In genomic region chrX:139774309-139775083, GRCm38 (mm10) we compare ENCODE assay signal across 9 mouse cellular contexts. TPM values are rescaled to one million over a fixed set of nuclear protein-coding genes. Genes with fewer than 3 reads are reported as not detected.
A peak's percentile ranks its signal among the peaks of the same experiment; 100 is the strongest.
DNase-seq lines count a peak whose midpoint lies in the region; ATAC-seq and TF ChIP-seq lines count a peak whose summit lies in the region.
"Had no signal": no experiment of that assay in that cellular context is flagged by ENCODE, and none has a peak within 500 bp of the region (broad histone marks: within the 10 kb centered on the region; RNA-seq: fewer than 3 reads in every experiment).

No protein-coding gene starts in this region.

- TF ChIP-seq POLR2A in ES-Bruce4 (IDR thresholded peaks at IDR 0.05; ENCODE audit: insufficient read depth, low read length) = no peak
- no peak for TF ChIP-seq POLR2A in testis, adult 2 months (IDR thresholded peaks at IDR 0.05; ENCODE audit: control insufficient read depth, low read depth, low read length)

- H3K27me3 ChIP-seq in ES-Bruce4 (ENCODE audit: control insufficient read depth, insufficient read depth, low read length, poor library complexity, severe bottlenecking) = no peaks in the 10 kb centered on the region
- no peaks in the 10 kb centered on the region for H3K27me3 ChIP-seq in testis, adult 2 months (ENCODE audit: control insufficient read depth, insufficient read depth, low read length)

- no peak overlapping the region for H3K4me3 ChIP-seq in ES-Bruce4 (ENCODE audit: low read depth, low read length)
- peak overlapping the region; percentile 27 for H3K4me3 ChIP-seq in testis, adult 2 months (ENCODE audit: control insufficient read depth, low read depth, low read length)
- H3K4me3 ChIP-seq: megakaryocyte, embryonic 14.5 days had no signal

- no peak overlapping the region for H3K9ac ChIP-seq in ES-Bruce4 (ENCODE audit: low read depth, poor library complexity, severe bottlenecking)

- ATAC-seq in megakaryocyte-erythroid progenitor cell, adult 5-6 weeks (replicated peaks; ENCODE audit: low FRiP score, low TSS enrichment, poor library complexity, severe bottlenecking) = peak; percentile 83

- no peaks in the 10 kb centered on the region for H3K36me3 ChIP-seq in ES-Bruce4 (ENCODE audit: control insufficient read depth, insufficient read depth, low read length, poor library complexity, severe bottlenecking)
- no peaks in the 10 kb centered on the region for H3K36me3 ChIP-seq in testis, adult 2 months (ENCODE audit: control insufficient read depth, insufficient read depth, low read length)

- H3K27ac ChIP-seq in ES-Bruce4 (ENCODE audit: insufficient read depth, low read length) = no peak overlapping the region
- H3K27ac ChIP-seq in testis, adult 2 months (ENCODE audit: control insufficient read depth, insufficient read depth, low read depth, low read length) = peak overlapping the region; percentile 17; the same call in 1 of the 2 replicates

- DNase-seq in heart, adult 18-20 months = peak; percentile 20 to 61
- DNase-seq in heart, adult 11 months = no peak
- peak; percentile 24 for DNase-seq in cerebellum, adult 11 months
- peak; percentile 22 for DNase-seq in gastrocnemius, postnatal 14 days
- DNase-seq in kidney, postnatal 25 days = peak; percentile 52 to 60

- peak; percentile 15 for TF ChIP-seq CTCF in ES-Bruce4 (IDR thresholded peaks at IDR 0.05; ENCODE audit: low read depth, low read length)
- peak; percentile 31; the same call in 1 of the 2 replicates for TF ChIP-seq CTCF in testis, adult 2 months (IDR thresholded peaks at IDR 0.05; ENCODE audit: control insufficient read depth, insufficient read depth, insufficient replicate concordance, low read depth, low read length)

- TF ChIP-seq EP300 in ES-Bruce4 (IDR thresholded peaks at IDR 0.05; ENCODE audit: insufficient read depth, low read depth, low read length) = no peak

- no peaks in the 10 kb centered on the region for H3K9me3 ChIP-seq in ES-Bruce4 (replicated peaks; ENCODE audit: control insufficient read depth, insufficient read depth, low read length, poor library complexity, severe bottlenecking)
- H3K9me3 ChIP-seq: megakaryocyte, embryonic 14.5 days had no signal

- intact Hi-C loops in gastrocnemius, postnatal 14 days (cut with DNase I; ENCODE audit: low total_unique reads) = no loop called here

- peaks cover 1% of the 10 kb centered on the region for H3K4me1 ChIP-seq in ES-Bruce4 (ENCODE audit: control insufficient read depth, insufficient read depth, low read length)
- peaks cover 4% of the 10 kb centered on the region; the same call in 1 of the 2 replicates for H3K4me1 ChIP-seq in testis, adult 2 months (ENCODE audit: control insufficient read depth, insufficient read depth, low read length)
- H3K4me1 ChIP-seq: megakaryocyte, embryonic 14.5 days had no signal

RNA-seq across cellular contexts. Expression of gene Ripply1, which starts 7.7 kb away (rescaled TPM):
- total RNA-seq in heart, adult 18-20 months (2021) = not detected
- 1.5 TPM in 1 of 2 replicates, not detected in the other for polyA plus RNA-seq in ES-Bruce4 (2011; ENCODE audit: insufficient read depth, insufficient read length, low read depth, missing spikeins)
- total RNA-seq in gastrocnemius, postnatal 14 days (2021) = under 1 TPM; 0.40 to 0.62 TPM
- not detected in 2 replicates for total RNA-seq in megakaryocyte-erythroid progenitor cell, adult 5-6 weeks (2014; fragmentation: Nextera tagmentation)
- not detected in 2 replicates for total RNA-seq in megakaryocyte-erythroid progenitor cell, adult 5-6 weeks (2017)
- not detected in 2 replicates for polyA plus RNA-seq in testis, adult 2 months (2012; rRNA removed)

RNA-seq across cellular contexts. Expression of gene Cldn2, which starts 26.1 kb away (rescaled TPM):
- total RNA-seq in heart, adult 18-20 months (2021) = not detected
- not detected in 2 replicates for polyA plus RNA-seq in ES-Bruce4 (2011; ENCODE audit: insufficient read depth, insufficient read length, low read depth, missing spikeins)
- under 1 TPM; 0.16 to 0.18 TPM for total RNA-seq in gastrocnemius, postnatal 14 days (2021)
- total RNA-seq in megakaryocyte-erythroid progenitor cell, adult 5-6 weeks (2014; fragmentation: Nextera tagmentation) = not detected in 2 replicates
- not detected in 2 replicates for total RNA-seq in megakaryocyte-erythroid progenitor cell, adult 5-6 weeks (2017)
- polyA plus RNA-seq in testis, adult 2 months (2012; rRNA removed) = 0.11 and 0.12 TPM in 2 replicates
